Mouse (Mus musculus): ENCODE results near the gene Inpp5d. TPM values are rescaled to one million over a fixed set of nuclear protein-coding genes. Genes with fewer than 3 reads are reported as not detected.

Gene Inpp5d
- polyA plus RNA-seq, 1 experiment from 2014 or later, result 17.1 TPM

- Histone ChIP-seq H3K36me3 (peaks cover 58% of the 10 kb centered on the region), H3K9ac (peak overlapping the region; percentile 64), H3K27me3 (replicated peaks) (no peaks in the 10 kb centered on the region), H3K27ac (peak overlapping the region; percentile 96), H3K4me2 (peak overlapping the region; percentile 52), H3K4me1 (peaks cover 58% of the 10 kb centered on the region), H3K9me3 (replicated peaks) (no peaks in the 10 kb centered on the region), H3K4me3 (no peak overlapping the region)
- WGBS (ENCODE audit: insufficient replicate concordance), result 40% methylated on average over 10 of the region's 10 CpGs
- peak; percentile 93 for ATAC-seq
Measured at GRCm38 (mm10) chr1:87711938-87712613, 92.0 kb downstream of the Inpp5d start.

GRCm38 (mm10) chr1:87712614-87712971, 92.5 kb downstream of the Inpp5d start:
- no peak overlapping the region for H3K4me3 ChIP-seq
- H3K36me3 ChIP-seq, result peaks cover 59% of the 10 kb centered on the region
- H3K27me3 ChIP-seq (replicated peaks), result no peaks in the 10 kb centered on the region
- peak overlapping the region; percentile 52 for H3K4me2 ChIP-seq
- no peaks in the 10 kb centered on the region for H3K9me3 ChIP-seq (replicated peaks)
- ATAC-seq, result peak; percentile 68
- peak overlapping the region; percentile 64 for H3K9ac ChIP-seq
- peak overlapping the region; percentile 96 for H3K27ac ChIP-seq
- 28% methylated on average over 1 of the region's 1 CpGs for WGBS (ENCODE audit: insufficient replicate concordance)
- H3K4me1 ChIP-seq, result peaks cover 53% of the 10 kb centered on the region

GRCm38 (mm10) chr1:87721382-87721781, 101.3 kb downstream of the Inpp5d start:
- 0 out of 2 replicates have a peak, but pooled peaks have one; percentile 44 for ATAC-seq

GRCm38 (mm10) chr1:87722081-87722480, 102.0 kb downstream of the Inpp5d start:
- H3K27ac ChIP-seq, result no peak overlapping the region
- 49% methylated on average over 2 of the region's 2 CpGs for WGBS (ENCODE audit: insufficient replicate concordance)
- no peak for ATAC-seq
- H3K36me3 ChIP-seq, result peaks cover 16% of the 10 kb centered on the region
- no peak overlapping the region for H3K4me2 ChIP-seq
- no peaks in the 10 kb centered on the region for H3K9me3 ChIP-seq (replicated peaks)
- H3K4me3 ChIP-seq, result no peak overlapping the region
- no peaks in the 10 kb centered on the region for H3K27me3 ChIP-seq (replicated peaks)
- H3K9ac ChIP-seq, result no peak overlapping the region
- H3K4me1 ChIP-seq, result 0 out of 2 replicates have a peak, but pooled peaks cover 6% of the 10 kb centered on the region

More at GRCm38 (mm10) chr1:87721382-87721781, 101.3 kb downstream of the Inpp5d start:
- H3K4me3 ChIP-seq, result no peak overlapping the region
- H3K9ac ChIP-seq, result no peak overlapping the region
- 53% methylated on average over 8 of the region's 8 CpGs for WGBS (ENCODE audit: insufficient replicate concordance)
- peaks cover 16% of the 10 kb centered on the region for H3K36me3 ChIP-seq
- no peaks in the 10 kb centered on the region for H3K27me3 ChIP-seq (replicated peaks)
- H3K9me3 ChIP-seq (replicated peaks), result no peaks in the 10 kb centered on the region
- H3K4me2 ChIP-seq, result no peak overlapping the region
- no peak overlapping the region for H3K27ac ChIP-seq
- H3K4me1 ChIP-seq, result 0 out of 2 replicates have a peak, but pooled peaks cover 6% of the 10 kb centered on the region

GRCm38 (mm10) chr1:87723351-87723750, 103.2 kb downstream of the Inpp5d start:
- 55% methylated on average over 4 of the region's 4 CpGs for WGBS (ENCODE audit: insufficient replicate concordance)
- Histone ChIP-seq H3K9ac (no peak overlapping the region), H3K9me3 (replicated peaks) (no peaks in the 10 kb centered on the region), H3K27ac (no peak overlapping the region), H3K4me1 (0 out of 2 replicates have a peak, but pooled peaks cover 6% of the 10 kb centered on the region), H3K4me3 (no peak overlapping the region), H3K36me3 (peaks cover 8% of the 10 kb centered on the region), H3K27me3 (replicated peaks) (0 out of 2 replicates have a peak, but pooled peaks cover 5% of the 10 kb centered on the region), H3K4me2 (no peak overlapping the region)
- no peak for ATAC-seq

- H3K36me3 ChIP-seq, result no peaks in the 10 kb centered on the region
- 0 out of 2 replicates have a peak, but pooled peaks cover 8% of the 10 kb centered on the region for H3K27me3 ChIP-seq (replicated peaks)
- H3K9ac ChIP-seq, result no peak overlapping the region
- no peaks in the 10 kb centered on the region for H3K9me3 ChIP-seq (replicated peaks)
- whole genome bisulfite sequencing (ENCODE audit: insufficient replicate concordance), result 66% methylated on average over 2 of the region's 2 CpGs
- H3K4me3 ChIP-seq, result no peak overlapping the region
- H3K4me1 ChIP-seq, result no peaks in the 10 kb centered on the region
- H3K27ac ChIP-seq, result no peak overlapping the region
- no peak for ATAC-seq
- no peak overlapping the region for H3K4me2 ChIP-seq
Measured at GRCm38 (mm10) chr1:87729070-87729469, 109.0 kb downstream of the Inpp5d start.

- 67% methylated on average over 6 of the region's 6 CpGs for WGBS (ENCODE audit: insufficient replicate concordance)
- H3K4me1 ChIP-seq, result no peaks in the 10 kb centered on the region
Measured at GRCm38 (mm10) chr1:87729850-87730249, 109.7 kb downstream of the Inpp5d start.

GRCm38 (mm10) chr1:87730271-87730670, 110.2 kb downstream of the Inpp5d start:
- Histone ChIP-seq H3K36me3 (no peaks in the 10 kb centered on the region), H3K27ac (no peak overlapping the region), H3K9me3 (replicated peaks) (no peaks in the 10 kb centered on the region), H3K4me3 (no peak overlapping the region), H3K4me2 (no peak overlapping the region), H3K9ac (no peak overlapping the region), H3K27me3 (replicated peaks) (0 out of 2 replicates have a peak, but pooled peaks cover 10% of the 10 kb centered on the region), H3K4me1 (no peaks in the 10 kb centered on the region)
- 73% methylated on average over 7 of the region's 7 CpGs for WGBS (ENCODE audit: insufficient replicate concordance)
- no peak for ATAC-seq

More at GRCm38 (mm10) chr1:87729850-87730249, 109.7 kb downstream of the Inpp5d start:
- no peak for ATAC-seq
- H3K4me3 ChIP-seq, result no peak overlapping the region
- no peak overlapping the region for H3K9ac ChIP-seq
- no peak overlapping the region for H3K27ac ChIP-seq
- H3K9me3 ChIP-seq (replicated peaks), result no peaks in the 10 kb centered on the region
- H3K36me3 ChIP-seq, result no peaks in the 10 kb centered on the region
- no peak overlapping the region for H3K4me2 ChIP-seq
- H3K27me3 ChIP-seq (replicated peaks), result 0 out of 2 replicates have a peak, but pooled peaks cover 10% of the 10 kb centered on the region

GRCm38 (mm10) chr1:87733212-87733611, 113.1 kb downstream of the Inpp5d start:
- Histone ChIP-seq H3K9ac (no peak overlapping the region), H3K4me3 (no peak overlapping the region), H3K4me1 (no peaks in the 10 kb centered on the region), H3K36me3 (no peaks in the 10 kb centered on the region), H3K27ac (no peak overlapping the region), H3K9me3 (replicated peaks) (no peaks in the 10 kb centered on the region), H3K4me2 (no peak overlapping the region), H3K27me3 (replicated peaks) (0 out of 2 replicates have a peak, but pooled peaks cover 6% of the 10 kb centered on the region)
- 74% methylated on average over 5 of the region's 5 CpGs for WGBS (ENCODE audit: insufficient replicate concordance)
- no peak for ATAC-seq

- Histone ChIP-seq H3K9me3 (replicated peaks) (no peaks in the 10 kb centered on the region), H3K4me1 (no peaks in the 10 kb centered on the region), H3K9ac (no peak overlapping the region), H3K27ac (no peak overlapping the region), H3K4me3 (no peak overlapping the region), H3K36me3 (no peaks in the 10 kb centered on the region), H3K27me3 (replicated peaks) (0 out of 2 replicates have a peak, but pooled peaks cover 4% of the 10 kb centered on the region), H3K4me2 (no peak overlapping the region)
- WGBS (ENCODE audit: insufficient replicate concordance), result 57% methylated on average over 3 of the region's 3 CpGs
- ATAC-seq, result no peak
Measured at GRCm38 (mm10) chr1:87734153-87734552, 114.0 kb downstream of the Inpp5d start.

- H3K9ac ChIP-seq, result no peak overlapping the region
- 55% methylated on average over 6 of the region's 6 CpGs for WGBS (ENCODE audit: insufficient replicate concordance)
- ATAC-seq, result no peak
- no peaks in the 10 kb centered on the region for H3K4me1 ChIP-seq
- no peaks in the 10 kb centered on the region for H3K36me3 ChIP-seq
- H3K9me3 ChIP-seq (replicated peaks), result no peaks in the 10 kb centered on the region
- H3K4me3 ChIP-seq, result no peak overlapping the region
- no peaks in the 10 kb centered on the region for H3K27me3 ChIP-seq (replicated peaks)
- H3K4me2 ChIP-seq, result no peak overlapping the region
- no peak overlapping the region for H3K27ac ChIP-seq
Measured at GRCm38 (mm10) chr1:87740584-87741290, 120.6 kb downstream of the Inpp5d start.

GRCm38 (mm10) chr1:87749360-87749973, 129.4 kb downstream of the Inpp5d start:
- Histone ChIP-seq H3K9ac (no peak overlapping the region), H3K27ac (no peak overlapping the region), H3K36me3 (no peaks in the 10 kb centered on the region), H3K4me1 (no peaks in the 10 kb centered on the region; the same call in 1 of the 2 replicates), H3K27me3 (replicated peaks) (peaks cover 13% of the 10 kb centered on the region), H3K4me2 (no peak overlapping the region), H3K9me3 (replicated peaks) (no peaks in the 10 kb centered on the region), H3K4me3 (no peak overlapping the region)
- no peak for ATAC-seq
